Mouse (Mus musculus): ENCODE results near the gene Mfsd2a.

DNA sequence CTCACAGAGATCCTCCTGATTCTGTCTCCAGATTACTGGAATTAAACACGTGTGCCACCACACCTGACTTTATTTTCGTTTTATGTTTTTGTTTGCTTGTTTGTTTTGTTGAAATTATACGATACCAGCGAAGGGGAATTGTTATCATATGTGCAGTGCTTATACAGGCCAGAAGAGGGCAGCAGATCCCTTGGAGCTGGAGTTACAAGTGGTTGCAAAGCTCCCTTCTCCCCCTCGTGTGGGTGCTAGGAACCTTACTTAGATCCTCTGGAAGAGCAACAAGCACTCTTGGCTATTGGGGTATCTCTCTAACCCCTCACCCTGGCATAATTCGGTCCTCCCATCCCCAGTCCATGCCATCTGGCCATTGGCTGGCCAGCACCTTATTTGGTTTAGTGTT lies 50.4 kb downstream of the Mfsd2a start:
- TF ChIP-seq CTCF (IDR thresholded peaks at IDR 0.05; ENCODE audit: low read depth) (peak; percentile 76), EP300 (optimal IDR thresholded peaks at IDR 0.05) (no peak)
